In genomic region chr3:108719761-108720160, GRCm38 (mm10) we compare ENCODE assay signal across 14 mouse cellular contexts. TPM values are rescaled to one million over a fixed set of nuclear protein-coding genes. Genes with fewer than 3 reads are reported as not detected.
A peak's percentile ranks its signal among the peaks of the same experiment; 100 is the strongest.
DNase-seq lines count a peak whose midpoint lies in the region; ATAC-seq lines count a peak whose summit lies in the region.
"Had no signal": no experiment of that assay in that cellular context is flagged by ENCODE, and none has a peak within 500 bp of the region (broad histone marks: within the 10 kb centered on the region; RNA-seq: fewer than 3 reads in every experiment).

No protein-coding gene starts in this region.

- peaks cover 3% of the 10 kb centered on the region; the same call in 1 of the 2 replicates for H3K9me3 ChIP-seq in midbrain, embryonic 10.5 days (replicated peaks)
- H3K9me3 ChIP-seq in midbrain, embryonic 16.5 days (replicated peaks; ENCODE audit: control insufficient read depth, low read length, poor library complexity, severe bottlenecking) = no peaks in the 10 kb centered on the region
- no peaks in the 10 kb centered on the region for H3K9me3 ChIP-seq in forebrain, embryonic 13.5 days (replicated peaks)
- no peaks in the 10 kb centered on the region for H3K9me3 ChIP-seq in intestine, embryonic 16.5 days (ENCODE audit: control insufficient read depth, low read length)
- H3K9me3 ChIP-seq in neural tube, embryonic 14.5 days (ENCODE audit: control insufficient read depth, low read length) = no peaks in the 10 kb centered on the region
- H3K9me3 ChIP-seq: heart, embryonic 15.5 days; lung, embryonic 15.5 days had no signal

- DNase-seq in midbrain, embryonic 10.5 days (ENCODE audit: low spot score) = no peak
- no peak for DNase-seq in gastrocnemius, postnatal 10 days
- no peak for DNase-seq in kidney, adult 11 months
- DNase-seq: adrenal gland, postnatal 10 days; gastrocnemius, postnatal 14 days; kidney, adult 9 months had no signal

- peaks cover 30% of the 10 kb centered on the region for H3K4me1 ChIP-seq in midbrain, embryonic 10.5 days
- H3K4me1 ChIP-seq in midbrain, embryonic 16.5 days (ENCODE audit: control insufficient read depth, insufficient read depth, low read length) = peaks cover 12% of the 10 kb centered on the region
- H3K4me1 ChIP-seq in forebrain, embryonic 13.5 days = peaks cover 28% of the 10 kb centered on the region
- H3K4me1 ChIP-seq in intestine, embryonic 16.5 days (ENCODE audit: control insufficient read depth, insufficient read depth, low read length) = peaks cover 15% of the 10 kb centered on the region
- H3K4me1 ChIP-seq in neural tube, embryonic 14.5 days (ENCODE audit: control insufficient read depth, insufficient read depth, low read length) = no peaks in the 10 kb centered on the region

- H3K4me2 ChIP-seq in midbrain, embryonic 16.5 days (ENCODE audit: low read length) = no peak overlapping the region
- peak overlapping the region; percentile 72 for H3K4me2 ChIP-seq in forebrain, embryonic 13.5 days
- peak overlapping the region; percentile 71; the same call in 1 of the 2 replicates for H3K4me2 ChIP-seq in intestine, embryonic 16.5 days (ENCODE audit: low read depth, low read length)
- peak overlapping the region; percentile 58; the same call in 1 of the 2 replicates for H3K4me2 ChIP-seq in neural tube, embryonic 14.5 days (ENCODE audit: low read depth, low read length)

- H3K27ac ChIP-seq in midbrain, embryonic 10.5 days (replicated peaks) = no peak overlapping the region
- H3K27ac ChIP-seq in midbrain, embryonic 16.5 days (ENCODE audit: low read length) = no peak overlapping the region
- H3K27ac ChIP-seq in forebrain, embryonic 13.5 days = no peak overlapping the region
- no peak overlapping the region for H3K27ac ChIP-seq in intestine, embryonic 16.5 days (ENCODE audit: low read length)
- H3K27ac ChIP-seq in neural tube, embryonic 14.5 days (ENCODE audit: low read depth, low read length) = no peak overlapping the region
- H3K27ac ChIP-seq: heart, embryonic 15.5 days; lung, embryonic 15.5 days had no signal

- peaks cover 23% of the 10 kb centered on the region for H3K36me3 ChIP-seq in midbrain, embryonic 10.5 days
- no peaks in the 10 kb centered on the region for H3K36me3 ChIP-seq in midbrain, embryonic 16.5 days (ENCODE audit: control insufficient read depth, insufficient read depth, low read length)
- H3K36me3 ChIP-seq in forebrain, embryonic 13.5 days (ENCODE audit: poor library complexity, severe bottlenecking) = 0 out of 2 replicates have a peak, but pooled peaks cover 3% of the 10 kb centered on the region
- H3K36me3 ChIP-seq in intestine, embryonic 16.5 days (ENCODE audit: control insufficient read depth, insufficient read depth, low read length) = no peaks in the 10 kb centered on the region
- no peaks in the 10 kb centered on the region for H3K36me3 ChIP-seq in neural tube, embryonic 14.5 days (ENCODE audit: control insufficient read depth, insufficient read depth, low read length)
- H3K36me3 ChIP-seq: heart, embryonic 15.5 days; lung, embryonic 15.5 days had no signal

- H3K4me3 ChIP-seq in midbrain, embryonic 10.5 days = peak overlapping the region; percentile 75; the same call in 1 of the 2 replicates
- no peak overlapping the region for H3K4me3 ChIP-seq in midbrain, embryonic 16.5 days (ENCODE audit: low read depth, low read length)
- H3K4me3 ChIP-seq in forebrain, embryonic 13.5 days = peak overlapping the region; percentile 83; the same call in 1 of the 2 replicates
- H3K4me3 ChIP-seq in intestine, embryonic 16.5 days (ENCODE audit: low read length) = no peak overlapping the region
- no peak overlapping the region for H3K4me3 ChIP-seq in neural tube, embryonic 14.5 days (ENCODE audit: low read depth, low read length)

- no peak for ATAC-seq in midbrain, embryonic 16.5 days
- no peak for ATAC-seq in forebrain, embryonic 13.5 days
- ATAC-seq in intestine, embryonic 16.5 days = no peak
- no peak for ATAC-seq in neural tube, embryonic 14.5 days (ENCODE audit: low read depth)

- no peak overlapping the region for H3K9ac ChIP-seq in midbrain, embryonic 16.5 days (ENCODE audit: low read depth, low read length)
- H3K9ac ChIP-seq in forebrain, embryonic 13.5 days = no peak overlapping the region
- no peak overlapping the region for H3K9ac ChIP-seq in intestine, embryonic 16.5 days (ENCODE audit: low read depth, low read length)
- no peak overlapping the region for H3K9ac ChIP-seq in neural tube, embryonic 14.5 days (replicated peaks; ENCODE audit: low read depth, low read length)
- H3K9ac ChIP-seq: lung, embryonic 15.5 days had no signal

- WGBS in midbrain, embryonic 10.5 days = 94% methylated on average over 3 of the region's 3 CpGs
- WGBS in midbrain, embryonic 16.5 days = 84% methylated on average over 3 of the region's 3 CpGs
- WGBS in forebrain, embryonic 13.5 days = 84% methylated on average over 3 of the region's 3 CpGs
- WGBS in intestine, embryonic 16.5 days = 58% methylated on average over 3 of the region's 3 CpGs
- 84% methylated on average over 3 of the region's 3 CpGs for WGBS in neural tube, embryonic 14.5 days

- no peaks in the 10 kb centered on the region for H3K27me3 ChIP-seq in midbrain, embryonic 10.5 days (ENCODE audit: low read depth, poor library complexity, severe bottlenecking)
- H3K27me3 ChIP-seq in midbrain, embryonic 16.5 days (ENCODE audit: control insufficient read depth, insufficient read depth, low read depth, low read length) = no peaks in the 10 kb centered on the region
- no peaks in the 10 kb centered on the region for H3K27me3 ChIP-seq in forebrain, embryonic 13.5 days
- no peaks in the 10 kb centered on the region for H3K27me3 ChIP-seq in intestine, embryonic 16.5 days (replicated peaks; ENCODE audit: control insufficient read depth, insufficient read depth, low read length)
- H3K27me3 ChIP-seq in neural tube, embryonic 14.5 days (ENCODE audit: control insufficient read depth, insufficient read depth, low read length) = no peaks in the 10 kb centered on the region
- H3K27me3 ChIP-seq: heart, embryonic 15.5 days; lung, embryonic 15.5 days had no signal

RNA-seq across cellular contexts. Expression of gene Gpsm2, which starts 2.3 kb away (rescaled TPM):
- polyA plus RNA-seq in midbrain, embryonic 10.5 days (2016; fragmentation: Nextera tagmentation; extraction: Ambion mirVana) = 90.8 and 100 TPM in 2 replicates
- polyA plus RNA-seq in midbrain, embryonic 16.5 days (2015; fragmentation: Nextera tagmentation; extraction: Ambion mirVana) = 16.6 and 19.4 TPM in 2 replicates
- polyA plus RNA-seq in forebrain, embryonic 13.5 days (2015; fragmentation: Nextera tagmentation; extraction: Ambion mirVana) = 64.6 and 69.6 TPM in 2 replicates
- 45.3 and 49.5 TPM in 2 replicates for polyA plus RNA-seq in intestine, embryonic 16.5 days (2015; fragmentation: Nextera tagmentation; extraction: Ambion mirVana)
- polyA plus RNA-seq in neural tube, embryonic 14.5 days (2014; fragmentation: Nextera tagmentation; extraction: Ambion mirVana) = 15.6 and 22.9 TPM in 2 replicates
- 10 to 100 TPM; 14.2 to 15.3 TPM for total RNA-seq in gastrocnemius, postnatal 10 days (2021)

RNA-seq across cellular contexts. Expression of gene Aknad1, which starts 19.7 kb away (rescaled TPM):
- polyA plus RNA-seq in midbrain, embryonic 10.5 days (2016; fragmentation: Nextera tagmentation; extraction: Ambion mirVana) = not detected in 2 replicates
- not detected in 2 replicates for polyA plus RNA-seq in midbrain, embryonic 16.5 days (2015; fragmentation: Nextera tagmentation; extraction: Ambion mirVana)
- polyA plus RNA-seq in forebrain, embryonic 13.5 days (2015; fragmentation: Nextera tagmentation; extraction: Ambion mirVana) = not detected in 2 replicates
- polyA plus RNA-seq in intestine, embryonic 16.5 days (2015; fragmentation: Nextera tagmentation; extraction: Ambion mirVana) = 0.21 and 0.50 TPM in 2 replicates
- polyA plus RNA-seq in neural tube, embryonic 14.5 days (2014; fragmentation: Nextera tagmentation; extraction: Ambion mirVana) = 0.12 TPM in 1 of 2 replicates, not detected in the other
- under 1 TPM; 0.27 to 0.31 TPM for total RNA-seq in gastrocnemius, postnatal 10 days (2021)
- total RNA-seq: CH12.LX; layer of hippocampus, postnatal 10 days had no signal
- polyA plus RNA-seq: heart, embryonic 15.5 days had no signal

Comparison
In these comparisons a context has a peak if more than half of its experiments do, and no peak if none do; other contexts are left out.
1. H3K4me3 ChIP-seq: peak in midbrain, embryonic 10.5 days (single experiment) and forebrain, embryonic 13.5 days (single experiment); none in midbrain, embryonic 16.5 days (single experiment), intestine, embryonic 16.5 days (single experiment) and neural tube, embryonic 14.5 days (single experiment).